Mouse (Mus musculus) brown adipose tissue, adult 24 weeks (tissue): Measurements from ENCODE around the gene Rag1. TPM values are rescaled to one million over a fixed set of nuclear protein-coding genes. Genes with fewer than 3 reads are reported as not detected.
A peak's percentile ranks its signal among the peaks of the same experiment; 100 is the strongest.

ENCODE experiments used
- H3K27ac ChIP-seq: fragments of 200-500 bp; replicated peaks from 2 replicates; pipeline ENCODE4 v1.5.1; 2012; ENCODE audit warnings: low read depth, mild to moderate bottlenecking, low read length
- H3K4me1 ChIP-seq: fragments of 200-500 bp; 2 replicates; pipeline ENCODE4 v1.6.1; 2012; ENCODE audit warnings: low read length, mixed read lengths; ENCODE audit not compliant: control insufficient read depth, insufficient read depth, insufficient read length
- H3K4me3 ChIP-seq: fragments of 200-500 bp; 2 replicates; pipeline ENCODE4 v1.5.1; 2012; ENCODE audit warnings: low read depth, mild to moderate bottlenecking, low read length, moderate library complexity; ENCODE audit not compliant: insufficient read depth
- polyA plus RNA-seq: library from polyadenylated mRNA; stranded (reverse); fragments of >200 nt; gene quantifications from 2 replicates; pipeline ENCODE4 v1.2.4, GENCODE M21; 2012; ENCODE audit not compliant: missing spikeins, insufficient read depth, insufficient read length

The Rag1 gene
- polyA plus RNA-seq, 1 experiment, result not detected

- H3K4me3 ChIP-seq, result peak overlapping the region; percentile 35; the same call in 1 of the 2 replicates
- H3K4me1 ChIP-seq, result no peaks in the 10 kb centered on the region
- H3K27ac ChIP-seq, result no peak overlapping the region
These were observed 3.8 kb upstream of the Rag1 start for GRCm38 (mm10) chr2:101652921-101653597.

- Histone ChIP-seq H3K4me3 (peak overlapping the region; percentile 35; the same call in 1 of the 2 replicates), H3K4me1 (no peaks in the 10 kb centered on the region), H3K27ac (no peak overlapping the region)
These were observed 3.1 kb upstream of the Rag1 start for GRCm38 (mm10) chr2:101652204-101652920.

- Histone ChIP-seq H3K27ac (no peak overlapping the region), H3K4me1 (no peaks in the 10 kb centered on the region), H3K4me3 (no peak overlapping the region)
These were observed 1.1 kb upstream of the Rag1 start for GRCm38 (mm10) chr2:101650446-101650845.

GRCm38 (mm10) chr2:101648361-101648760, 940 bp downstream of the Rag1 start:
- Histone ChIP-seq H3K27ac (no peak overlapping the region), H3K4me1 (no peaks in the 10 kb centered on the region), H3K4me3 (no peak overlapping the region)

GRCm38 (mm10) chr2:101645841-101646240, 3.5 kb downstream of the Rag1 start:
- H3K27ac ChIP-seq, result no peak overlapping the region
- H3K4me3 ChIP-seq, result no peak overlapping the region
- no peaks in the 10 kb centered on the region for H3K4me1 ChIP-seq

GRCm38 (mm10) chr2:101639840-101640350, 9.4 kb downstream of the Rag1 start:
- H3K27ac ChIP-seq, result no peak overlapping the region
- peaks cover 2% of the 10 kb centered on the region; the same call in 1 of the 2 replicates for H3K4me1 ChIP-seq
- no peak overlapping the region for H3K4me3 ChIP-seq

- H3K27ac ChIP-seq, result no peak overlapping the region
- H3K4me3 ChIP-seq, result no peak overlapping the region
- H3K4me1 ChIP-seq, result peaks cover 2% of the 10 kb centered on the region; the same call in 1 of the 2 replicates
These were observed 10.1 kb downstream of the Rag1 start for GRCm38 (mm10) chr2:101638979-101639839.

- Histone ChIP-seq H3K27ac (peak overlapping the region; percentile 69), H3K4me3 (peak overlapping the region; percentile 93), H3K4me1 (no peaks in the 10 kb centered on the region)
These were observed 20.7 kb downstream of the Rag1 start for GRCm38 (mm10) chr2:101628297-101629236.

GRCm38 (mm10) chr2:101627227-101627626, 22.1 kb downstream of the Rag1 start:
- H3K4me1 ChIP-seq, result no peaks in the 10 kb centered on the region
- no peak overlapping the region for H3K27ac ChIP-seq
- H3K4me3 ChIP-seq, result no peak overlapping the region

GRCm38 (mm10) chr2:101624526-101624925, 24.8 kb downstream of the Rag1 start, which contains the start of gene Rag2:
Rag2 (plus strand) TSS chr2:101624718.
- Histone ChIP-seq H3K4me1 (peaks cover 3% of the 10 kb centered on the region), H3K4me3 (no peak within 1 kb of the TSS), H3K27ac (no peak within 1 kb of the TSS)

GRCm38 (mm10) chr2:101624011-101624410, 25.3 kb downstream of the Rag1 start:
- peaks cover 3% of the 10 kb centered on the region for H3K4me1 ChIP-seq
- H3K27ac ChIP-seq, result no peak overlapping the region
- H3K4me3 ChIP-seq, result no peak overlapping the region

GRCm38 (mm10) chr2:101623042-101623441, 26.3 kb downstream of the Rag1 start:
- Histone ChIP-seq H3K4me1 (peaks cover 3% of the 10 kb centered on the region), H3K4me3 (no peak overlapping the region), H3K27ac (no peak overlapping the region)

GRCm38 (mm10) chr2:101621611-101622010, 27.7 kb downstream of the Rag1 start:
- peaks cover 3% of the 10 kb centered on the region for H3K4me1 ChIP-seq
- no peak overlapping the region for H3K4me3 ChIP-seq
- no peak overlapping the region for H3K27ac ChIP-seq

GRCm38 (mm10) chr2:101620899-101621298, 28.4 kb downstream of the Rag1 start:
- Histone ChIP-seq H3K27ac (no peak overlapping the region), H3K4me1 (peaks cover 3% of the 10 kb centered on the region), H3K4me3 (no peak overlapping the region)
